Mouse (Mus musculus): Measurements from ENCODE around the gene Cyb5rl. TPM values are rescaled to one million over a fixed set of nuclear protein-coding genes. Genes with fewer than 3 reads are reported as not detected.

Gene Cyb5rl
- polyA plus RNA-seq, 1 experiment from 2014 or later: 8.1 TPM

Other genes starting within 250 kb of the Cyb5rl start
- 147 TPM in 2 replicates for gene Ssbp3, start 156.3 kb upstream of the Cyb5rl start, polyA plus RNA-seq (2016; fragmentation: Nextera tagmentation; extraction: Ambion mirVana)
- 129 and 136 TPM in 2 replicates for gene Mrpl37, start 120 bp upstream of the Cyb5rl start, polyA plus RNA-seq (2016; fragmentation: Nextera tagmentation; extraction: Ambion mirVana)
- 0.21 and 0.22 TPM in 2 replicates for gene Cdcp2, start 29.9 kb downstream of the Cyb5rl start, polyA plus RNA-seq (2016; fragmentation: Nextera tagmentation; extraction: Ambion mirVana)
- 266 and 281 TPM in 2 replicates for gene Tmem59, start 111.4 kb downstream of the Cyb5rl start, polyA plus RNA-seq (2016; fragmentation: Nextera tagmentation; extraction: Ambion mirVana)
- gene Tceanc2, start 112.1 kb downstream of the Cyb5rl start, polyA plus RNA-seq (2016; fragmentation: Nextera tagmentation; extraction: Ambion mirVana): 20.7 and 42.7 TPM in 2 replicates
- not detected in 2 replicates for gene Ldlrad1, start 142.2 kb downstream of the Cyb5rl start, polyA plus RNA-seq (2016; fragmentation: Nextera tagmentation; extraction: Ambion mirVana)
- gene Lrrc42, start 186.5 kb downstream of the Cyb5rl start, polyA plus RNA-seq (2016; fragmentation: Nextera tagmentation; extraction: Ambion mirVana): 80.0 and 83.3 TPM in 2 replicates
- 22.2 and 24.6 TPM in 2 replicates for gene Hspb11, start 186.6 kb downstream of the Cyb5rl start, polyA plus RNA-seq (2016; fragmentation: Nextera tagmentation; extraction: Ambion mirVana)
- gene Dio1, start 240.2 kb downstream of the Cyb5rl start, polyA plus RNA-seq (2016; fragmentation: Nextera tagmentation; extraction: Ambion mirVana): not detected in 2 replicates
- gene Yipf1, start 247.4 kb downstream of the Cyb5rl start, polyA plus RNA-seq (2016; fragmentation: Nextera tagmentation; extraction: Ambion mirVana): 39.5 and 40.6 TPM in 2 replicates

Data from embryonic facial prominence, embryonic 10.5 days (tissue).